Mouse (Mus musculus): ENCODE results near the gene Ang. TPM values are rescaled to one million over a fixed set of nuclear protein-coding genes. Genes with fewer than 3 reads are reported as not detected.

Gene Ang
- polyA plus RNA-seq, 1 experiment, result 5.1 TPM

DNA sequence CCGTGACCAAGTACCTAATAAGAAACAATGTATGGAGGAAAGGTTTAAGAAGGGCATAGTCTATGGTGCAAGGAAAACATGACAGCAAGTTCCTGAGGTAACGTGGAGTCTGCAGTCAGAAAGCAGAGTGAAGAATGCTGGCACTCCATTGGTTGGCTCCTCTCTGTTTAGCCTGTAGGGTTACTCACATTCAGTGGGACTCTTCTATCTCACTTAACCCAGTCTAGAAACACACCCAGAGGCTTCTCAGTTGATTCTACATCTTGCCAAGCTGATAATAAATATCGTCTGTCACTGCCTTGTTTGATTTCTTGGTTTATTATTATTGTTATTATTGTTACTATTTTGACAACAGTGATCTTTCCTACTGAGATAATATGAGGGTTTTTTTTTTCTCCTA is 51.6 kb downstream of the Ang start:
- no peak for DNase-seq

DNA sequence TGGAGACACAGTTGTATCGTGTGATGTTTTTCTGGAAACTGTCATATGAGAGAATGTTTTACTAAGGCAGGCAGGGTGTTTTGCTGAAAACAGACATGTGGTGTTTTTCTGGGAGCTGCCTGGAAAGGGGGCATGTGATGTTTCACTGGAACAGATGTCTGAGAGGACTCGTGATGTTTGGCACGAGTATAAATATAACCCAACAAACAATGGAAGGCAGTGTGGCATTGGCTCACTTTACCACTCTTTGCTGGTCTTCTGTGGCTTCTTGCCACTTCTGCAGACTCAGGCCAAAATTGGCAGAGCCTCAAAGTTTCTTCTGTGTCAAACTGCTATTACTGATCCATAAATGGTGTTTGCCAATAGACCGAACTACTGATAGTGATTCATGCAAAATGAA is 52.3 kb downstream of the Ang start:
- TF ChIP-seq CTCF (conservative IDR thresholded peaks at IDR 0.05; ENCODE audit: insufficient read depth, insufficient read length, low read depth, low read length) (no peak), POLR2A (IDR thresholded peaks at IDR 0.05; ENCODE audit: low read depth, low read length) (no peak)
- Histone ChIP-seq H3K36me3 (ENCODE audit: control insufficient read depth, insufficient read depth, low read length) (no peaks in the 10 kb centered on the region), H3K4me1 (ENCODE audit: control insufficient read depth, insufficient read depth, low read length) (no peaks in the 10 kb centered on the region), H3K27ac (ENCODE audit: insufficient read depth, low read depth, low read length) (no peak overlapping the region), H3K4me3 (ENCODE audit: insufficient read depth, low read depth, low read length) (no peak overlapping the region), H3K27me3 (replicated peaks; ENCODE audit: control insufficient read depth, insufficient read depth, low read length) (no peaks in the 10 kb centered on the region)
- DNase-seq, result no peak
- WGBS, result 68% methylated on average over 4 of the region's 4 CpGs

More for the DNA sequence above, 51.6 kb downstream of the Ang start:
- Histone ChIP-seq H3K27ac (ENCODE audit: insufficient read depth, low read depth, low read length) (no peak overlapping the region), H3K4me1 (ENCODE audit: control insufficient read depth, insufficient read depth, low read length) (no peaks in the 10 kb centered on the region), H3K4me3 (ENCODE audit: insufficient read depth, low read depth, low read length) (no peak overlapping the region), H3K36me3 (ENCODE audit: control insufficient read depth, insufficient read depth, low read length) (no peaks in the 10 kb centered on the region), H3K27me3 (replicated peaks; ENCODE audit: control insufficient read depth, insufficient read depth, low read length) (no peaks in the 10 kb centered on the region)
- TF ChIP-seq POLR2A (IDR thresholded peaks at IDR 0.05; ENCODE audit: low read depth, low read length), result no peak
- TF ChIP-seq CTCF (conservative IDR thresholded peaks at IDR 0.05; ENCODE audit: insufficient read depth, insufficient read length, low read depth, low read length), result no peak
- WGBS, result 85% methylated on average over 3 of the region's 3 CpGs

DNA sequence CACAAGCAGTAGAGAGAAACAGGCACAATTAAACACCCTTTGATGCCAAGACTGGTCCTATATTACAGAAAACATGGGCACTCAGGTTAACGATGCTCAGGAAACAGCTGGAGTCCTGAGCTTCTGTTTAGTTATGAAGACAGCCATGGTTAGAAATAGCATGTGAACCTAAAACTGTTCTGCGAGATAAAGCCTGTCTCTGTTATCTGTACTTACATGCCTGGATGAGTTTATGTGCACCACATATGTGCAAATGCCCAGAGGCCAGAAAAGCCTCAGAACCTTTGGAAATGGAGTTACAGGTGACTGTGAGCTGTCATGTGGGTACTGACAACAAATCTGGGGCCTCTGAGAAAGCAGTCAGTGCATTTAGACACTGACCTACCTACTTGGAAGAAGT is 53.0 kb downstream of the Ang start:
- no peak for TF ChIP-seq POLR2A (IDR thresholded peaks at IDR 0.05; ENCODE audit: low read depth, low read length)
- TF ChIP-seq CTCF (conservative IDR thresholded peaks at IDR 0.05; ENCODE audit: insufficient read depth, insufficient read length, low read depth, low read length), result no peak
- DNase-seq, result no peak
- 68% methylated on average over 2 of the region's 2 CpGs for WGBS
- H3K27ac ChIP-seq (ENCODE audit: insufficient read depth, low read depth, low read length), result no peak overlapping the region
- no peak overlapping the region for H3K4me3 ChIP-seq (ENCODE audit: insufficient read depth, low read depth, low read length)
- H3K36me3 ChIP-seq (ENCODE audit: control insufficient read depth, insufficient read depth, low read length), result no peaks in the 10 kb centered on the region
- no peaks in the 10 kb centered on the region for H3K27me3 ChIP-seq (replicated peaks; ENCODE audit: control insufficient read depth, insufficient read depth, low read length)
- H3K4me1 ChIP-seq (ENCODE audit: control insufficient read depth, insufficient read depth, low read length), result no peaks in the 10 kb centered on the region

DNA sequence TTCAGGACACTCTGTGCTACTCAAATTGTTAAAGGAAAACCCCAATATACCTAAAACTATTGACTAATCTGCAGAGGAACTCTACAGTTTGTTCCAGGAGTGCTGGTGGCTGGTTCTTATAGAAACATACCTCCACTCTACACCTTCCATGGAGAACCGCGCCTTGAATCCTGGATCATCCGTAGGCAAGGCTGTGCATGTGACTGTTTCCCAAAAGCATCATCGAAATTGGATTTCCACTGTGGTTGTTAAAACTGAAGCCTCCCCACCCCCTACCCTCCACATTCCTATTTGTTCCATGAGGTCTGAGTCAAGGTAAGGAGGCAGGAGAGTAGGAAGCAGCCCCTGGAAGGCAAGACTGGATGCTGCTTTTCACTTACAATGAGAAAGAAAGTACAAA is 53.5 kb downstream of the Ang start:
- Histone ChIP-seq H3K27me3 (replicated peaks; ENCODE audit: control insufficient read depth, insufficient read depth, low read length) (no peaks in the 10 kb centered on the region), H3K4me3 (ENCODE audit: insufficient read depth, low read depth, low read length) (no peak overlapping the region), H3K36me3 (ENCODE audit: control insufficient read depth, insufficient read depth, low read length) (no peaks in the 10 kb centered on the region), H3K27ac (ENCODE audit: insufficient read depth, low read depth, low read length) (no peak overlapping the region), H3K4me1 (ENCODE audit: control insufficient read depth, insufficient read depth, low read length) (no peaks in the 10 kb centered on the region)
- TF ChIP-seq CTCF (conservative IDR thresholded peaks at IDR 0.05; ENCODE audit: insufficient read depth, insufficient read length, low read depth, low read length) (no peak), POLR2A (IDR thresholded peaks at IDR 0.05; ENCODE audit: low read depth, low read length) (no peak)
- no peak for DNase-seq
- WGBS, result 97% methylated on average over 4 of the region's 4 CpGs

DNA sequence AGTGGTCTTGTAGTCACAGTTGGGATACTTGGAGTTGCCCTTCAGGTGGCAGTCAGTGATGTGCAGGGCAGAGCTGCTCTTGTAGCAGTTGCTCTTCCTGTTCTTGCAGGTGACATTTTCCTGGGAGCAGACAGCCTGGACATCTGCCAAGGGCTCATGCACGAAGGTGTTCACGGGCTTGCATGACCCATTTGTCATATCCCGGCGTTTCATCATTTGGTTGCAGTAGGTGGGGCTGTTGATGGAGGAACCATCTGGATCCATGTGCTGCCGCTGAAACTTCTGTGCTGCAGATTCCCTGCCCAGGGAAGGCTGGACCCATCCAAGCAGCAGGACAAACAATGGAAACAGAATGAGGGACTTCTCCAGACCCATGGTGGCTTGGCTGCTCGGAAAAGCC is 54.6 kb downstream of the Ang start:
- no peak overlapping the region for H3K4me3 ChIP-seq (ENCODE audit: insufficient read depth, low read depth, low read length)
- no peaks in the 10 kb centered on the region for H3K27me3 ChIP-seq (replicated peaks; ENCODE audit: control insufficient read depth, insufficient read depth, low read length)
- WGBS, result 70% methylated on average over 6 of the region's 6 CpGs
- no peaks in the 10 kb centered on the region for H3K4me1 ChIP-seq (ENCODE audit: control insufficient read depth, insufficient read depth, low read length)
- TF ChIP-seq CTCF (conservative IDR thresholded peaks at IDR 0.05; ENCODE audit: insufficient read depth, insufficient read length, low read depth, low read length) (no peak), POLR2A (IDR thresholded peaks at IDR 0.05; ENCODE audit: low read depth, low read length) (no peak)
- H3K36me3 ChIP-seq (ENCODE audit: control insufficient read depth, insufficient read depth, low read length), result no peaks in the 10 kb centered on the region
- no peak for DNase-seq
- H3K27ac ChIP-seq (ENCODE audit: insufficient read depth, low read depth, low read length), result no peak overlapping the region

DNA sequence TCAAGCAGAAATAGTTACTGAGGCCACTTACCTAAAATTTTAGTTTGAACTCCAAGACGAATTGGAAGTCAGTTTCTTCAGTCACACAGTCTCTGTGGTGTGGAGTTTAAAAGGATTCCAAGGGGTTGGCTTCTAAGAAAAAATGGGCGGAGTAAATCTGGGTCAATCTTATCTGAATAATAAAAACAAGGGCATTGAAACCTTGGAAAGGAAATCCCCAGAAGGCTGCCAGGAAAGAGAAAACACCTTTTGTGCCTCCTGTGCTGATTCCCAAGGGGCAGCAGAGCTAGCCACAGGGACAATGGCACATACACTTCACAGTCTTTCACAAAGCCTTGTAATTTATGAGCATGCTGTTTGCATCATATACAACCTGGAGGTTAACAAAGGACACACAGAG is 55.7 kb downstream of the Ang start, which contains the start of gene Rnase1:
TSS of gene Rnase1 (minus strand) at position 101 of the 400 bp plus-strand sequence.
- Histone ChIP-seq H3K27ac (ENCODE audit: insufficient read depth, low read depth, low read length) (no peak within 1 kb of the TSS), H3K4me3 (ENCODE audit: insufficient read depth, low read depth, low read length) (no peak within 1 kb of the TSS), H3K27me3 (replicated peaks; ENCODE audit: control insufficient read depth, insufficient read depth, low read length) (no peaks in the 10 kb centered on the region), H3K4me1 (ENCODE audit: control insufficient read depth, insufficient read depth, low read length) (no peaks in the 10 kb centered on the region), H3K36me3 (ENCODE audit: control insufficient read depth, insufficient read depth, low read length) (no peaks in the 10 kb centered on the region)
- no peak for DNase-seq
- 71% methylated on average over 2 of the region's 2 CpGs for WGBS
- TF ChIP-seq CTCF (conservative IDR thresholded peaks at IDR 0.05; ENCODE audit: insufficient read depth, insufficient read length, low read depth, low read length) (no peak), POLR2A (IDR thresholded peaks at IDR 0.05; ENCODE audit: low read depth, low read length) (no peak)

DNA sequence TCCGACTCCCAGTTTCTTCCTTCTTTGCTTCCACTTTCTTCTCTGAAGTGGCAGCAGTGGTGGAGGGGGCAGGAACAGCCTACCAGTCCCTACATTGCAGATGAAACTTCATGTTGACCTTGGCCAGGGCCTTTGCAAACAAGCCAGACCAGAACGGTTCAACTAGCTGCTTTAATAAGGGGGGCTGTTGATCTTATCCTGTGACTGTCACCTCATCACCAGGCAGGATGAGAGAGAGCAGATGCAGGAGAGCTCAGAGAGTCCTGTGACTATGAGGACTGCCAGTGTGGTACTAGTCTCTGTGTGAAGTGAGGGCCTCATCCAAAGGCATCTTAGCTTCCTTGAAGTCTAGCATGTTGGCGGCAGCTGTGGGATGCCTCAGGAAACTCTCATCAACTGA is 57.1 kb downstream of the Ang start:
- H3K27ac ChIP-seq (ENCODE audit: insufficient read depth, low read depth, low read length), result no peak overlapping the region
- DNase-seq, result no peak

DNA sequence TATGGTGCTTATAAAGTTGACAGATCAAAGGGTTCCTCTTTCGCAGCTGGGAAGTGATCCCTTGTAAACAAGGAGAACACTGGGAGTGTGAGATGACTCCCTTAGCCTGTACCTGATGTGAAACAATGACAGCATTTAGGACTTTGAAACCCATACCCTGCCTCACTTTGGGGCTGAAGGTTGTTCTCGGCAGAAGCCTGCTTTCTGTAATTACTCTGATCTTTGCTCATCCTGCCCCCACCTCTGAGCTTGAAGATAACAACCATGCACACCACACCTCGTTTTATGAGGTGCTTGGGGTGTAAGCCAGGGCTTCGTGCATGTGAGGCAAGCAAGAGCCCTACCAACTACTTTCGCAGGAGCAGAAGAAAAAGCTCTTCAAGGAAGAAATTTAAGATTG is 58.2 kb downstream of the Ang start:
- DNase-seq, result no peak
- 26% methylated on average over 5 of the region's 5 CpGs for WGBS
- no peak for TF ChIP-seq CTCF (conservative IDR thresholded peaks at IDR 0.05; ENCODE audit: insufficient read depth, insufficient read length, low read depth, low read length)
- no peak for TF ChIP-seq POLR2A (IDR thresholded peaks at IDR 0.05; ENCODE audit: low read depth, low read length)
- no peak overlapping the region for H3K27ac ChIP-seq (ENCODE audit: insufficient read depth, low read depth, low read length)
- H3K4me3 ChIP-seq (ENCODE audit: insufficient read depth, low read depth, low read length), result no peak overlapping the region
- no peaks in the 10 kb centered on the region for H3K27me3 ChIP-seq (replicated peaks; ENCODE audit: control insufficient read depth, insufficient read depth, low read length)
- H3K36me3 ChIP-seq (ENCODE audit: control insufficient read depth, insufficient read depth, low read length), result no peaks in the 10 kb centered on the region
- H3K4me1 ChIP-seq (ENCODE audit: control insufficient read depth, insufficient read depth, low read length), result no peaks in the 10 kb centered on the region

More for the DNA sequence above, 57.1 kb downstream of the Ang start:
- 67% methylated on average over 3 of the region's 3 CpGs for WGBS
- Histone ChIP-seq H3K27me3 (replicated peaks; ENCODE audit: control insufficient read depth, insufficient read depth, low read length) (no peaks in the 10 kb centered on the region), H3K4me1 (ENCODE audit: control insufficient read depth, insufficient read depth, low read length) (no peaks in the 10 kb centered on the region), H3K36me3 (ENCODE audit: control insufficient read depth, insufficient read depth, low read length) (no peaks in the 10 kb centered on the region), H3K4me3 (ENCODE audit: insufficient read depth, low read depth, low read length) (no peak overlapping the region)
- TF ChIP-seq POLR2A (IDR thresholded peaks at IDR 0.05; ENCODE audit: low read depth, low read length) (no peak), CTCF (conservative IDR thresholded peaks at IDR 0.05; ENCODE audit: insufficient read depth, insufficient read length, low read depth, low read length) (no peak)

Data from kidney, adult 2 months (tissue).